Mouse (Mus musculus): ENCODE data around the gene Ckap4. TPM values are rescaled to one million over a fixed set of nuclear protein-coding genes. Genes with fewer than 3 reads are reported as not detected.
"Not testable (repeated sequence)": the region's sequence is repeated elsewhere in the genome, so short reads cannot be mapped to it uniquely, and the experiment has no call there.

The Ckap4 gene
- polyA plus RNA-seq, 1 experiment: 19.2 TPM

GRCm38 (mm10) chr10:84532911-84533882 is 665 bp downstream of the Ckap4 start:
- Histone ChIP-seq H3K27ac (ENCODE audit: insufficient read depth, low read depth, low read length) (no peak overlapping the region), H3K4me1 (ENCODE audit: control insufficient read depth, insufficient read depth, low read length) (peaks cover 21% of the 10 kb centered on the region), H3K4me3 (ENCODE audit: insufficient read depth, low read length) (peak overlapping the region; percentile 90)
- TF ChIP-seq CTCF (IDR thresholded peaks at IDR 0.05; ENCODE audit: low read depth, low read length) (no peak), POLR2A (IDR thresholded peaks at IDR 0.05; ENCODE audit: borderline replicate concordance, low read depth, low read length) (no peak)

- H3K4me3 ChIP-seq (ENCODE audit: insufficient read depth, low read length): peak overlapping the region; percentile 90
- TF ChIP-seq POLR2A (IDR thresholded peaks at IDR 0.05; ENCODE audit: borderline replicate concordance, low read depth, low read length) (no peak), CTCF (IDR thresholded peaks at IDR 0.05; ENCODE audit: low read depth, low read length) (no peak)
- H3K27ac ChIP-seq (ENCODE audit: insufficient read depth, low read depth, low read length): no peak overlapping the region
- peaks cover 21% of the 10 kb centered on the region for H3K4me1 ChIP-seq (ENCODE audit: control insufficient read depth, insufficient read depth, low read length)
Measured at GRCm38 (mm10) chr10:84532191-84532889, 1.5 kb downstream of the Ckap4 start.

- Histone ChIP-seq H3K4me3 (ENCODE audit: insufficient read depth, low read length) (no peak overlapping the region), H3K4me1 (ENCODE audit: control insufficient read depth, insufficient read depth, low read length) (peaks cover 21% of the 10 kb centered on the region), H3K27ac (ENCODE audit: insufficient read depth, low read depth, low read length) (no peak overlapping the region)
- TF ChIP-seq POLR2A (IDR thresholded peaks at IDR 0.05; ENCODE audit: borderline replicate concordance, low read depth, low read length) (no peak), CTCF (IDR thresholded peaks at IDR 0.05; ENCODE audit: low read depth, low read length) (no peak)
Measured at GRCm38 (mm10) chr10:84531576-84531975, 2.3 kb downstream of the Ckap4 start.

DNA sequence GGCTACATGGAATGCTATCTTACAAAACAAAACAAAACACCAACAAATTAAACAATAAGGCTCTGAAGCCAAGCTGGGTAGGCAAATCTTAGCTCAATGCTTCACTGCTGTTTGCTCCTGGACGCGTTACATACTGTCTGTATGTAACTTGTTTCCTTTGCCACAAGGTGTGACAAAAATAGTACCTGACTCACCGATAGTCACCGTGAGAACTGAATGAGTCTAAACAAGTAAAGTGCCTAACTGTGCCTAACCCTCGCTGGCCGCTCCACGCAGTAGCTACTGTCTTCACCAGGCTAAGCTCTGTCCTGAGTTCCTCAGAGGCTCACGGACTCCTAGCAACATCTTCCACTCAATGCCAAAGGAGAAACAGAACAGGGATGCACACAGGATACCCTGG is 3.5 kb downstream of the Ckap4 start:
- peaks cover 21% of the 10 kb centered on the region for H3K4me1 ChIP-seq (ENCODE audit: control insufficient read depth, insufficient read depth, low read length)
- H3K27ac ChIP-seq (ENCODE audit: insufficient read depth, low read depth, low read length): no peak overlapping the region
- TF ChIP-seq POLR2A (IDR thresholded peaks at IDR 0.05; ENCODE audit: borderline replicate concordance, low read depth, low read length) (no peak), CTCF (IDR thresholded peaks at IDR 0.05; ENCODE audit: low read depth, low read length) (no peak)
- no peak overlapping the region for H3K4me3 ChIP-seq (ENCODE audit: insufficient read depth, low read length)

- H3K27ac ChIP-seq (ENCODE audit: insufficient read depth, low read depth, low read length): no peak overlapping the region
- H3K4me3 ChIP-seq (ENCODE audit: insufficient read depth, low read length): no peak overlapping the region
- H3K4me1 ChIP-seq (ENCODE audit: control insufficient read depth, insufficient read depth, low read length): peaks cover 17% of the 10 kb centered on the region
- no peak for TF ChIP-seq POLR2A (IDR thresholded peaks at IDR 0.05; ENCODE audit: borderline replicate concordance, low read depth, low read length)
Measured at GRCm38 (mm10) chr10:84527631-84528030, 6.2 kb downstream of the Ckap4 start.

- TF ChIP-seq CTCF (IDR thresholded peaks at IDR 0.05; ENCODE audit: low read depth, low read length) (no peak), POLR2A (IDR thresholded peaks at IDR 0.05; ENCODE audit: borderline replicate concordance, low read depth, low read length) (no peak)
Measured at GRCm38 (mm10) chr10:84527070-84527469, 6.8 kb downstream of the Ckap4 start.

GRCm38 (mm10) chr10:84526488-84526887 is 7.4 kb downstream of the Ckap4 start:
- no peak for TF ChIP-seq CTCF (IDR thresholded peaks at IDR 0.05; ENCODE audit: low read depth, low read length)
- Histone ChIP-seq H3K4me1 (ENCODE audit: control insufficient read depth, insufficient read depth, low read length) (peaks cover 7% of the 10 kb centered on the region), H3K4me3 (ENCODE audit: insufficient read depth, low read length) (no peak overlapping the region), H3K27ac (ENCODE audit: insufficient read depth, low read depth, low read length) (no peak overlapping the region)

More at GRCm38 (mm10) chr10:84527070-84527469, 6.8 kb downstream of the Ckap4 start:
- Histone ChIP-seq H3K4me1 (ENCODE audit: control insufficient read depth, insufficient read depth, low read length) (peaks cover 12% of the 10 kb centered on the region), H3K27ac (ENCODE audit: insufficient read depth, low read depth, low read length) (no peak overlapping the region), H3K4me3 (ENCODE audit: insufficient read depth, low read length) (no peak overlapping the region)

GRCm38 (mm10) chr10:84523682-84524081 is 10.2 kb downstream of the Ckap4 start:
- no peaks in the 10 kb centered on the region for H3K4me1 ChIP-seq (ENCODE audit: control insufficient read depth, insufficient read depth, low read length)
- H3K4me3 ChIP-seq (ENCODE audit: insufficient read depth, low read length): no peak overlapping the region
- TF ChIP-seq CTCF (IDR thresholded peaks at IDR 0.05; ENCODE audit: low read depth, low read length) (peak; percentile 40), POLR2A (IDR thresholded peaks at IDR 0.05; ENCODE audit: borderline replicate concordance, low read depth, low read length) (no peak)
- H3K27ac ChIP-seq (ENCODE audit: insufficient read depth, low read depth, low read length): no peak overlapping the region

- Histone ChIP-seq H3K4me3 (ENCODE audit: insufficient read depth, low read length) (peak overlapping the region; percentile 24; the same call in 1 of the 2 replicates), H3K27ac (ENCODE audit: insufficient read depth, low read depth, low read length) (peak overlapping the region; percentile 18), H3K4me1 (ENCODE audit: control insufficient read depth, insufficient read depth, low read length) (peaks cover 11% of the 10 kb centered on the region)
- TF ChIP-seq POLR2A (IDR thresholded peaks at IDR 0.05; ENCODE audit: borderline replicate concordance, low read depth, low read length) (no peak), CTCF (IDR thresholded peaks at IDR 0.05; ENCODE audit: low read depth, low read length) (no peak)
Measured at GRCm38 (mm10) chr10:84516414-84516927, 17.4 kb downstream of the Ckap4 start.

DNA sequence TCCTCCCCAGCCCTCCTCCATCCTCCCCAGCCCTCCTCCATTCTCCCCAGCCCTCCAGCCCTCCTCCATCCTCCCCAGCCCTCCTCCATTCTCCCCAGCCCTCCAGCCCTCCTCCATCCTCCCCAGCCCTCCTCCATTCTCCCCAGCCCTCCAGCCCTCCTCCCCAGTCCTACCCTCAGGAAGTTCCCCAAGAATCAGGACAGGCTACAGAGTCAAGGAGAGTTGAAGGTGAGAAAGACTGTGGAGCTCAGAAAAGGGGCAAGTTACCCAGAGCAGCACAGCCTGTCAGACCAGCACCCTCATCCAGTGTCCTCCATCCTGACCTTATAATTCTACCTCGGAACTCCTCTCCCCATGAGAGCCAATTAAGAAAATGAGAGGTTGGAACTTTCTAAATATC is 17.9 kb downstream of the Ckap4 start:
- Histone ChIP-seq H3K27ac (ENCODE audit: insufficient read depth, low read depth, low read length) (peak overlapping the region; percentile 18; the same call in 1 of the 2 replicates), H3K4me1 (ENCODE audit: control insufficient read depth, insufficient read depth, low read length) (peaks cover 11% of the 10 kb centered on the region)
- not testable (repeated sequence) for H3K4me3 ChIP-seq (ENCODE audit: insufficient read depth, low read length)
